Mouse (Mus musculus): ENCODE measurements around the gene Apbb2.

- no peak for TF ChIP-seq CTCF (conservative IDR thresholded peaks at IDR 0.05 in 1 of 2, IDR thresholded peaks at IDR 0.05 in 1 of 2; ENCODE audit: low read depth in 2 of 2, low read length in 2 of 2)
- no peak for TF ChIP-seq MAFK (IDR thresholded peaks at IDR 0.05; ENCODE audit: insufficient replicate concordance, low read length)
- no peak for TF ChIP-seq ZMIZ1 (IDR thresholded peaks at IDR 0.05; ENCODE audit: low read depth, low read length)
- TF ChIP-seq UBTF (IDR thresholded peaks at IDR 0.05; ENCODE audit: low read depth, low read length): no peak
- TF ChIP-seq USF1 (IDR thresholded peaks at IDR 0.05; ENCODE audit: low read depth, low read length): no peak
- TF ChIP-seq JUN (IDR thresholded peaks at IDR 0.05; ENCODE audit: insufficient read depth, low read depth, low read length): no peak
These were observed 113.5 kb downstream of the Apbb2 start for GRCm38 (mm10) chr5:66505071-66505470.

Measured in CH12.LX (cell line).